Mouse (Mus musculus): Measurements from ENCODE around the gene Acvr1c. TPM values are rescaled to one million over a fixed set of nuclear protein-coding genes. Genes with fewer than 3 reads are reported as not detected.

Acvr1c gene
- total RNA-seq, 2 experiments from 2014 or later: 10.9 TPM

DNA sequence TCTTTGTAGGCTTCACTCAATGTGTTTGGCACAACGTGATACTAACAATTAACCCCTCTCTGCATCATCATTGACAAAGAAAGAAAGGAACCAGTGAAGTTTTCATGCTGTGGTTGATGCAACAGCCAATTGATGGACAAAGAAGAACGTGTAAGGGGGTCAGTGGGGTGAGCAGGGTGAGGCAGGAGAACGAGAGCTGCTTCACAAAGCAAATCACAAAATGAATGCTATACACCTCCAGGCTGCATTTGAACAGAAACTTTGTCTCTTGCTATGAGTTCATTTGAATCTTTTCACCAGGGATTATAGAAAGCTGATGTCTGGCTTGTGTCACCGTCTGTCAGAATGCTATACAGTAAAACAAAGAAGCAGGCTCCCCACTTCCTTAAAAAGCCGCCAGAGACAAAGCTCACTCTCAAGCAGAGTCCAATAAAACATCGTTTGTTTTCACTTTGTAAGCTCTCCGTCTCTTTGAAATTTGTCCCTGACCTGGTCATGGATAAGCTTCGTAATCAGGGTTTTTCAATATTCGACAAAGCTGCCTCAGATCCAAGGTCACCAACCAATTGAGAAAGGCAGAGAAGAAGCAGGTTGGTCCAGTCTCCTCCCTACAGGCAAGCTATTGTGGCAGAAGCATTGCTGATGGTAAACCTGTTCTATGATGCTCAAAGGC, 67.8 kb downstream of the Acvr1c start:
- DNase-seq (ENCODE audit: extremely low spot score in 1 of 2, low spot score in 1 of 2): no peak

GRCm38 (mm10) chr2:58289331-58289730, 68.4 kb downstream of the Acvr1c start:
- DNase-seq (ENCODE audit: extremely low spot score in 1 of 2, low spot score in 1 of 2): no peak

DNA sequence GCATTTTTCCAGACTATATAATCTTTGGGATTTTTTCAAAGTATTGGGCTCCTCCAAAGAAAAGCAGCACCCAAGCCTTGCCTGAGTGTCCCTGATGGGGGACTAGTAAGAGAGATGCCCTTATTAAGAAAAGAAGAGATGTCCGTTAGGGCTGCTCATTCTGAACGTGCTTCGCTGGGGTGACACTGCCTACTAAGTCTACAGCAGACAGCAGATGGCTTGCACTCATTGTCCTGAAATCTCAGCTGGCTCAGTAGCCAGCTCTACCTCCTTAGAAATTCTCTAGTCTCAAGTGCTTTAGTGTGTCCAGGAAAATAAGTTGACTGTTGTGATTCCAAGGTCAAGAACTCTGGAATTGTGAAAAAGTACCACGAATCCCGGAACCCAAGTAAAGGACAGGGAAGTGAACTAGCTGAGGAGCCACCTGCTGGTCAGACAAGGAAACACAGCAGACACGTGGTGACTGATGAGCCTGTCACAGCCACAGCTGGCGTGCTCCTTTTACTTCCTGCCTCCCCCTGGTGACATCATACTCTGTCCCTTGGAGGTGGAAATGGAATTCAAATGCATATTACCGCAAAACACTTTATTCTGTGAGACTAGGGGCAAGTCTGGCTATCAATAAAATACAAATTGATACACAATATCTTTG, 75.3 kb downstream of the Acvr1c start:
- DNase-seq (ENCODE audit: extremely low spot score in 1 of 2, low spot score in 1 of 2): peak in 1 of 2 experiments; percentile 41

GRCm38 (mm10) chr2:58281046-58281445, 76.6 kb downstream of the Acvr1c start:
- DNase-seq (ENCODE audit: extremely low spot score in 1 of 2, low spot score in 1 of 2): no peak

DNA sequence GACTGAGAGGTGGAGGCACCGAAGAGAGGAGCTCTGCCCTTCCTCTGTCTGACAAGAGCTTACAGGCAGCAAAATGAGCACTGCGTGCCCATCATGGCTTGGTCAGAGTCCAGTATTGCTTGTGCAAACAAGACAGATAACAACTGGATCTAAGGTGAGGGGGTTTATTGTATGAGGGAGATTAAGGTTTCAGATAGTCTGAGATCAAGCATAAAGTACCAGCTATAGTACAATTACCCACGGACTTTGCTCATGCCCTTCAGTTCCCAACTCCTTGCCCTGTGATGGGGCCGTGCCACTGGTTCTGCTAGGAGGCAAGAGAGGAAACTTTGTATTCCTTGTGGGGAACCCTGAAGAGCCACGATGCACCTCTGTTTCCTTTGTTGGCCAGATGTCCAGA, 78.5 kb downstream of the Acvr1c start:
- DNase-seq (ENCODE audit: extremely low spot score in 1 of 2, low spot score in 1 of 2): no peak

DNA sequence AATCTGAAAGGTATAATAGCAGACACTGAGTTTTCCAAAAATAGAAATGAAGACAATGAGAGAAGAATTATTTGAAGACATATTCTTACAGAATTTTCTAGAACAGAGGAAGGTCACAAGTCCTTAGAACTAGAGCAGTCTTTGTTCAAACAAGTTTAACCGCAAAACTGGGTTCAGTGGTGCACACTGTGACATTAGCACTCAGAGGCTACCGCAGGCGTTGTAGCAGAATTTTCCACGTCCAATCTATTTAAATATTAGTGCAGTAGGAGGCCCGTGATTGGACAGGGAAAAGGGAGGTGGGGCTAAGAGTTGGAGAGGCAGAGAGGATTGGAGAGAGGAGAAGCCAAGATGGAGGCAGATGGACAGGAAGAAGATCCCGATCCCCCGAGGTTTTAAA, 81.2 kb downstream of the Acvr1c start:
- DNase-seq (ENCODE audit: extremely low spot score in 1 of 2, low spot score in 1 of 2): no peak

DNA sequence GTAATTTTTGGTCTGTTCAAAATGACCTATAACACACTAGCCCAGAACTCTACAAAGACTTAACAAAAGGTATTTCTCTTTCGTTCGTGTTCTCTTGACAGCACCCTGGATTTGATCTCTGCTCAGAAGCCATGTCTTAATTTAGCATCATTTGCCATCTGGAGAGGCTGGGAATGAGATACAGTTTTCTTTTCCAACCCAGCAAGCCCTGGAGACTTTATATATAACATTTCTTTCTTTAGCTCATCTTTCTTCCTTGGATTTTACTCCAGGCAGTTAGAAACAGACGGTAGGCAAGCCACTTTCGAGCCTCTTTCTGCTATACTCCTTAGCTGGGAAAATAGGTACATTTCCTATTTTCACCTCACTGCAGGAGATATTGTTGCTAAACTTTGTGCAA, 117.1 kb downstream of the Acvr1c start:
- no peak for DNase-seq (ENCODE audit: extremely low spot score in 1 of 2, low spot score in 1 of 2)

DNA sequence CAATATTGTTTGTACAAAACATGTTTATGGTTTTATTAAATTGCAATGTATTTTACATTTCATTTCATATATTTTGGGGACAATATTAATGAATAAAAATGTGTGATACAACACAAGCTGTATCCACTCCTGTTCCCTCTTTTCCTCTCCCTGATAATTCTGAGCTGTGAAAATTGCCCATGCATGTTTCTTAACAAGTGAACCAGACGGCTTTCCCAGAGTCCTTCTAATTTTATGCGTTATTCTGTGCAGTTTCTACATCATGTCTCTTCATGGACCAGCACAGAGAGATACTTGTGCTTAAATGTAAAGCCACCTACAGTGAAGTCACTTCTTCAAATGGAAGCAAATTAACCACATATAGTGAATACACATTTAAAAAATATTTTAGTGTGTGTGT, 120.2 kb downstream of the Acvr1c start:
- DNase-seq (ENCODE audit: extremely low spot score in 1 of 2, low spot score in 1 of 2): no peak

Other genes with a start within 250 kb of the Acvr1c start
- gene Cytip, start 162.4 kb downstream of the Acvr1c start, total RNA-seq (2021): not detected
- gene Gm17409, start 112.2 kb upstream of the Acvr1c start, total RNA-seq (2021): not detected
- gene Acvr1, start 209.3 kb upstream of the Acvr1c start, total RNA-seq (2021): 10 to 100 TPM; 43.1 to 48.2 TPM
- 10 to 100 TPM; 30.9 to 32.5 TPM for gene Upp2, start 209.4 kb upstream of the Acvr1c start, total RNA-seq (2021)